Mouse (Mus musculus): ENCODE measurements around the gene Ier5. TPM values are rescaled to one million over a fixed set of nuclear protein-coding genes. Genes with fewer than 3 reads are reported as not detected.

Ier5 gene
- polyA plus RNA-seq, 1 experiment from 2014 or later, result 10.8 TPM

- Histone ChIP-seq H3K27me3 (no peaks in the 10 kb centered on the region), H3K36me3 (no peaks in the 10 kb centered on the region), H3K4me3 (replicated peaks) (no peak overlapping the region), H3K9ac (no peak overlapping the region), H3K4me2 (replicated peaks) (no peak overlapping the region), H3K9me3 (replicated peaks) (no peaks in the 10 kb centered on the region), H3K27ac (replicated peaks) (peak overlapping the region; percentile 78), H3K4me1 (peaks cover 66% of the 10 kb centered on the region)
- WGBS, result 17% methylated on average over 4 of the region's 4 CpGs
- no peak for ATAC-seq (ENCODE audit: insufficient number of reproducible peaks, low FRiP score, low TSS enrichment, low read depth)
Observed at GRCm38 (mm10) chr1:155052131-155052760, 47.2 kb downstream of the Ier5 start.

DNA sequence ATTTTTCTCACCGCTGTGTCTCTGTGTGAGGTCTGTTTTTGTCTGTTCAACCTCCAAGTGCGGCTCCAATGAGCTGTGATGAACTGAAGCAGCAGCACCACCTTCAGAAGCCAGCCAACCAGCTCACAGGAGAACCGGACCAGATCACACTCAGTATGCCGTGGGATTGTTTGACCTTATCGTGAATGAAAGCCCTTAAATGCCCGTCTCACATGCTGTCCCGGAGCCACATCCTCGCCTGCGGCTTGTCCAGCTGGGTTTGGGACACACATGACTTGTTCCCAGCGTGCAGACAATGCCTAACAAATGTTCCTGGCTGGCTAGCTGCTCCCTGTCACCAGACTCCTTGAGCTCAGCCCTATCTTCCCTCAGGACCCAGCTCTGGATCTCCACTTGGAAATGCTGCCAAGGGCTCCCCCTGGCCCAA lies 47.7 kb downstream of the Ier5 start:
- WGBS, result 44% methylated on average over 10 of the region's 10 CpGs
- ATAC-seq (ENCODE audit: insufficient number of reproducible peaks, low FRiP score, low TSS enrichment, low read depth), result no peak
- Histone ChIP-seq H3K9ac (no peak overlapping the region), H3K27ac (replicated peaks) (peak overlapping the region; percentile 78), H3K9me3 (replicated peaks) (no peaks in the 10 kb centered on the region), H3K4me1 (peaks cover 66% of the 10 kb centered on the region), H3K4me2 (replicated peaks) (no peak overlapping the region), H3K4me3 (replicated peaks) (no peak overlapping the region), H3K36me3 (no peaks in the 10 kb centered on the region), H3K27me3 (no peaks in the 10 kb centered on the region)

- no peaks in the 10 kb centered on the region for H3K27me3 ChIP-seq
- 82% methylated on average over 9 of the region's 9 CpGs for WGBS
- H3K4me1 ChIP-seq, result peaks cover 62% of the 10 kb centered on the region
- H3K9ac ChIP-seq, result no peak overlapping the region
- no peaks in the 10 kb centered on the region for H3K9me3 ChIP-seq (replicated peaks)
- ATAC-seq (ENCODE audit: insufficient number of reproducible peaks, low FRiP score, low TSS enrichment, low read depth), result no peak
- H3K4me3 ChIP-seq (replicated peaks), result no peak overlapping the region
- H3K36me3 ChIP-seq, result no peaks in the 10 kb centered on the region
- no peak overlapping the region for H3K4me2 ChIP-seq (replicated peaks)
- H3K27ac ChIP-seq (replicated peaks), result no peak overlapping the region; the same call in 1 of the 2 replicates
Observed at GRCm38 (mm10) chr1:155050897-155051592, 48.4 kb downstream of the Ier5 start.

DNA sequence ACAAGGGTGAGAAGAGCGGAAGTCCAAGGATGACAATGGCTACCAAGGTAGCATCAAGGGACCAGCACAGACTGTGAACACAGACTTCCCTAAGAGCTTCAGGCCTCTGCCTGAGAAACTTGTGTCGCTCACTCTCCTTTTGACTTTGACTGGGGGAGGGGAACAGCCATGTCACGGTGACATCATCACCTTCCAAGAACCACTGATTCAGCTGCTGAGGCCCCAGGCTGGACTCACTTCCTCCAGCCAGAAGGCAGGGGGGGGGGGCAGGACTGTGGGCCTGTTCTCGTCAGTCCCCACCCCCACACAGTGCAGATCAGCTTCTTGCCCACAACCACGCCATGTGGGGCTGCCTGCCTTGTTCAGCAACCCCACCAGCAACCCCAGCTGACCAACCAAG lies 49.3 kb downstream of the Ier5 start:
- no peak overlapping the region for H3K4me3 ChIP-seq (replicated peaks)
- no peaks in the 10 kb centered on the region for H3K9me3 ChIP-seq (replicated peaks)
- H3K27me3 ChIP-seq, result no peaks in the 10 kb centered on the region
- no peak overlapping the region for H3K9ac ChIP-seq
- no peaks in the 10 kb centered on the region for H3K36me3 ChIP-seq
- 48% methylated on average over 5 of the region's 5 CpGs for WGBS
- peaks cover 55% of the 10 kb centered on the region for H3K4me1 ChIP-seq
- H3K4me2 ChIP-seq (replicated peaks), result no peak overlapping the region
- no peak overlapping the region for H3K27ac ChIP-seq (replicated peaks)
- ATAC-seq (ENCODE audit: insufficient number of reproducible peaks, low FRiP score, low TSS enrichment, low read depth), result 0 out of 2 replicates have a peak, but pooled peaks have one; percentile 45

- H3K4me3 ChIP-seq (replicated peaks), result no peak overlapping the region
- peaks cover 44% of the 10 kb centered on the region for H3K4me1 ChIP-seq
- no peak overlapping the region for H3K9ac ChIP-seq
- ATAC-seq (ENCODE audit: insufficient number of reproducible peaks, low FRiP score, low TSS enrichment, low read depth), result peak; percentile 75
- H3K27me3 ChIP-seq, result no peaks in the 10 kb centered on the region
- WGBS, result 3% methylated on average over 5 of the region's 5 CpGs
- H3K27ac ChIP-seq (replicated peaks), result no peak overlapping the region
- H3K4me2 ChIP-seq (replicated peaks), result no peak overlapping the region
- no peaks in the 10 kb centered on the region for H3K36me3 ChIP-seq
- no peaks in the 10 kb centered on the region for H3K9me3 ChIP-seq (replicated peaks)
Observed at GRCm38 (mm10) chr1:155048947-155049346, 50.5 kb downstream of the Ier5 start.

Other genes starting within 250 kb of the Ier5 start
- gene Cacna1e, start 215.1 kb downstream of the Ier5 start, polyA plus RNA-seq (2015; fragmentation: Nextera tagmentation; extraction: Ambion mirVana), result 1.3 and 1.4 TPM in 2 replicates
- gene Mr1, start 47.2 kb upstream of the Ier5 start, polyA plus RNA-seq (2015; fragmentation: Nextera tagmentation; extraction: Ambion mirVana), result 9.5 and 11.3 TPM in 2 replicates
- gene Stx6, start 59.1 kb upstream of the Ier5 start, polyA plus RNA-seq (2015; fragmentation: Nextera tagmentation; extraction: Ambion mirVana), result 76.0 and 86.5 TPM in 2 replicates
- gene BC034090, start 144.8 kb upstream of the Ier5 start, polyA plus RNA-seq (2015; fragmentation: Nextera tagmentation; extraction: Ambion mirVana), result 6.3 and 6.5 TPM in 2 replicates

Measured in embryonic facial prominence, embryonic 15.5 days (tissue).